In the genomic region with DNA sequence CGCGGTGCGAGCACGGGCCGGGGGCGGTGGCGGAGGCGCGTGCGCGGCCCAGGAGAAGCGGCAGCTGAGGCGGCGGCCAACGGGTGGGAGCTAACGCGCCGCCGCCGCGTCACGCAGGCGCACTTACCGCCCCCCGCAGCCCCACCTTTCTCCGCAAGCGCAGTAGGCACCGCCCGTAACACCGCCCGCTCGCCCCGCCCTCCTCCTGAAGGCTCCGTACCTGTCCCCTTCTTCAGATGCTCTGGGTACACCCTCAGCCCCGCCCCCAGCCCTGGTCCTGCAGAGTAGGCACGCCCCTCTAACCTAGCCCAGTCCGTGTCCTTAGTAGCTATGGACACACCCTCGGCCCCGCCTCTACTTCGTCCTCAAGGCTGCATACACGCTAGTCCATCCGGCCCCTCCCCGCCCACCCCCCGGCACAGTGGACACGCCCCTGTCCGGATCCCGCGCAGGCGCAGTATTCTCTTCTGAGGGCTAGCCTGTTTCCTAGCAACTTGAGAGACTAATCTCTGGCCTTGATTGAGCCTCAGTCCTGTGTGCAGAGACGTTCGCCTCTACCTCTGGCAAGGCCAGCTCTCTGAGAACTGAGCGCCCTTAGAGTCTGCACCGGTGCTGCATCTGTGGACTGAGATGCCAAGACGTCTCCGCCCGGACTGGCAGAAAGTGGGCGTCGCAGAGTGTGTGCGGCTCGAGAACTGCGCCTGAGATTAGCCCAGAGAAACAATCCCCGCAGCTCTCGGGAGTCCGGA, we compare ENCODE assay signal across 8 mouse cellular contexts. TPM values are rescaled to one million over a fixed set of nuclear protein-coding genes. Genes with fewer than 3 reads are reported as not detected.
DNase-seq lines count a peak whose midpoint lies in the region; ATAC-seq lines count a peak whose summit lies in the region.

A gene (minus strand): TSS at position 124 of the 749 bp plus-strand sequence.

- peak; percentile 97 for ATAC-seq in inflammation-experienced regulatory T-cells, adult 6 months
- peak; percentile 96 for ATAC-seq in megakaryocyte-erythroid progenitor cell, adult 5-6 weeks (replicated peaks; ENCODE audit: low FRiP score, low TSS enrichment, poor library complexity, severe bottlenecking)

- intact Hi-C loops in gastrocnemius, postnatal 14 days (cut with DNase I; ENCODE audit: low total_unique reads) = no loop called here
- intact Hi-C loops in left cerebral cortex, postnatal 10 days (cut with DNase I) = loop anchor here (10.0 kb wide), 1 partner anchor 149 kb away; no protein-coding TSS in a partner anchor

- peak; percentile 100 for DNase-seq in adrenal gland, adult (ENCODE audit: inconsistent age in 2 of 2, low spot score in 1 of 2)
- peak; percentile 100 for DNase-seq in embryo, embryonic 10.5 days (ENCODE audit: low spot score)
- peak; percentile 100 for DNase-seq in gastrocnemius, postnatal 14 days
- peak; percentile 99 to 100 for DNase-seq in left cerebral cortex, postnatal 10 days (ENCODE audit: extremely low spot score in 1 of 2, low spot score in 2 of 2)
- DNase-seq in right cerebral cortex, postnatal 25 days = peak; percentile 99
- DNase-seq in urinary bladder, postnatal 4 days (ENCODE audit: low spot score in 2 of 2) = peak; percentile 100

RNA-seq across cellular contexts. Expression of the gene that starts here (rescaled TPM):
- 10 to 100 TPM; 24.9 to 27.4 TPM for total RNA-seq in gastrocnemius, postnatal 14 days (2021)
- polyA plus RNA-seq in inflammation-experienced regulatory T-cells, adult 6 months (2017; shearing (Covaris generic)) = 10 to 100 TPM in 1 of 3 experiments, 1 to 10 TPM in 2; 7.0 to 13.6 (median 8.6) TPM
- total RNA-seq in left cerebral cortex, postnatal 10 days (2021) = 100 to 1,000 TPM; 155 to 168 TPM
- total RNA-seq in megakaryocyte-erythroid progenitor cell, adult 5-6 weeks (2014; fragmentation: Nextera tagmentation) = 18.2 and 37.5 TPM in 2 replicates
- total RNA-seq in megakaryocyte-erythroid progenitor cell, adult 5-6 weeks (2017) = 25.9 and 44.6 TPM in 2 replicates

Comparison
In these comparisons a context has a peak if more than half of its experiments do, and no peak if none do; other contexts are left out.
1. Peak in every context shown above with its lines: DNase-seq and ATAC-seq.